Mouse (Mus musculus) heart, postnatal 36 days (tissue): ENCODE data around the gene Bysl. TPM values are rescaled to one million over a fixed set of nuclear protein-coding genes. Genes with fewer than 3 reads are reported as not detected.
"Not testable (repeated sequence)": the region's sequence is repeated elsewhere in the genome, so short reads cannot be mapped to it uniquely, and the experiment has no call there.

Experiments
- DNase-seq, 2 experiments: peaks; one replicate each; pipeline ENCODE4 v3.0.0; 2021 to 2022
- intact Hi-C: fragments of 180-260 bp; cut with DNase I; formaldehyde crosslinking; loops from one replicate; pipeline ENCODE4 v1.15.1; 2025
- total RNA-seq, 2 experiments: library from RNA; stranded (reverse); gene quantifications; 2 replicates each; pipeline ENCODE4 v1.2.3; 2021

Bysl gene
- total RNA-seq, 2 experiments from 2014 or later: 14.2 to 14.3 TPM

DNA sequence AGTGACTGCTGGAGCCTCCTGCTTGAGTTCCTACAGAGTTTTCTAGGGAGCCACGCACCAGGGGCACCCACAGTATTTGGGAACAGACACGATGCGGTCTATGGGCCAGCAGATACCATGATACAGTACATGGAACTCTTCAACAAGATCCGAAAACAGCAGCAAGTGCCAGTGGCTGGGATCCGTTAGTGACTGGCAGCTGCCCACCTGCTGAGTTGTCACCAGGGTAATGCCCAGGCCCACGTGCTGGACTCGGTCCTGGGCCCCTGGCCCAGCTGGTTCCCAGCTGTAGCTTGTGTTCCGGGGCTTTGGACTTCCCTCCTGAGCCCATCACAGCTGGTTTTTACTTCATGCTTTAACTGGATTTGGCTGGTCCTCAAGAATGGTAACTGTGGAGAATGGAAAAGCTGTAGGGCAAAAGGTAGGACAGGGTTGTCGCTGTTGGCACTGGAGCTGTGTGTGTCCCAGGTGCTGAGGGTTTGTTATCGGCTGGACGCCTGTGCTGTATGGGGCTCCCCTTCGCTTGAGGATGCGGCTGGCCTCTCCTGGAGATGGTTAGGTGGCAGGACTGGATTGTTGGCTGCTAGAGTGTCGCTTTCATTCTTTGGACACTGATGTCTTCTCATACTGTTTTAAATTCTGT is 11.7 kb upstream of the Bysl start:
- no peak for DNase-seq

DNA sequence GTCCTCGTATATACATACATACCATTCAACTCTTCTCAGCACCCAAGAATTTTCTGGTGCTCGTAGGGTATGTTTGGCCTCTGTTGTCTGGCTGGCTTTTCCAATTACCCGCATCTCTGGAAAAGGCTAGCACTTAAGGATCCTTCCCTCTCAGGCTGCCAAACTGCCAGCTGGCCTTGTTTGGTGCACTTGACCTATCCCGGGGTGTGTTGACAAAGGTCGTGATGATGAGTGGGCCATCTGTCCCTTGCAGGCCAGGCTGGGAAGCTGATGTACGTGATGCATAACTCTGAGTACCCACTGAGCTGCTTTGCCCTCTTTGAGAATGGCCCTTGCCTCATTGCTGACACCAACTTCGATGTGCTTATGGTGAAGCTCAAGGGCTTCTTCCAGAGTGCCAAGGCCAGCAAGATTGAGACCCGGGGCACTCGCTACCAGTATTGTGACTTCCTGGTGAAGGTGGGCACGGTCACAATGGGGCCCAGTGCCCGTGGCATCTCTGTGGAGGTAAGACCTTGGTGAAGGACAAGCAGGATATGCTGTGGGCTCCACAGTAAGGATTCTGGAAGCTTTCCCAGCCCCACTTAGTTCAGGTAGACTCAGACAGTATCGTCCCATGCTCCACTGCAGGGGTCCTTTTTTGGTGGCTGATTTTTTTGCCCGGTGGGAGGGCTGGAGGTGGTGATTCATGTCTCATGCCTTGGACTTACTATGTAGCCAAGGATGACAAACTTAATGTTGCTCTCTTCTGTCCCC is 7.4 kb upstream of the Bysl start:
- intact Hi-C loops: no loop called here

More for the DNA sequence above, 11.7 kb upstream of the Bysl start:
- intact Hi-C loops: no loop called here

DNA sequence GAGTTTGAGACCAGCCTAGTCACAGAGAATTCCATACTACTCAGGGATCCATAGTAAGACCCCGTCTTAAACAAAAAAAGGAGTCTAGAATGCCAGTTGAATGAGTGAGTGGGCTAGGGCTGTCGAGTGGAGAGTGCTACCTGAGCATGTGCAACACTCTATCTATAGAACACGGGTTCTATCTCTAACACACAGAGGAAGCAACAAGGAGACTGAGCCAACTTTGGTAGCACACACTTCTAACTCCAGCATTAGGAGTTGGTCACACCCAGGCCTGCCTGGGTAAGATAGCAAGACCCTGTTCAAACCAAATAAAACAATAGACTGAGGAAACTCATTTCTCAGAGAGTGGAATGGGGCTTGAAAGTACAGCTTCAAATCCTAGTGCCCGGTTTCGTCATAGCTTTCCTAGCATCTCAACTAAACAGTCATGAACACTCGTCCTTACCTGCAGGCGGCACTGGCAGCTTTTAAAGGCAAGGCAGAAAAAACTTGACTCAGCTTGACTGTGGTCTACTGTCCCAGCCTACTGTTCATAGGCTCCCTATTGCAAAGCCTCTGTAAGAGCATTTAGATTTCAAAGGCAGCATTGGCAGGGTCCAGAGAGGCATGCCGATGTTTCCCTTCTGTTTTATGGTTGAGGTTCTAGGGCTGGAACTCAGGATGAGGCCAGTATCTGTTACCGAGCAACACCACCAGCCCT is 6.5 kb upstream of the Bysl start:
- DNase-seq: no peak
- intact Hi-C loops: no loop called here

More for the DNA sequence above, 7.4 kb upstream of the Bysl start:
- DNase-seq: no peak

GRCm38 (mm10) chr17:47616652-47617051 is 5.4 kb upstream of the Bysl start:
- intact Hi-C loops: no loop called here
- DNase-seq: no peak

DNA sequence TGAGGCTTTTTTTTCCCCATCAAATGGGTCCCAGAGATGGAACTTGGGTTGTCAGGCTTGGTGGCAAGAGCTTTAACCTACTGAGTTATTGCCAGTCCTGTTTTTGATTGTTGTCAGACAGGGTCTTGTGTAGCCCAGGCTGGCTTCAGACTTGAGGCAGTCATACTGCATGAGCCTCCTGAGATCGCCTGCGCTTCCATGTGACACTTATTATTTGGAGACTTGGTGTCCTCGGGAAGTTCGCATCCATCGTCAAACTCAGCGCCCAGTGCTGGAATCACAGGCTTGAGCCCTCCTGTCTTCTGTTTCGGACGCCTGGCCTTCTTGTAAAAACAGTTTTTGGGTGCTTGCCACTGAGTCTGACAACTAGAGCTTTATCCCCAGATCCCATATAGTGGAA is 4.8 kb upstream of the Bysl start:
- intact Hi-C loops: no loop called here

GRCm38 (mm10) chr17:47614018-47614417 is 2.7 kb upstream of the Bysl start:
- DNase-seq: peak; percentile 21 to 54
- intact Hi-C loops: no loop called here

More for the DNA sequence above, 4.8 kb upstream of the Bysl start:
- no peak for DNase-seq

DNA sequence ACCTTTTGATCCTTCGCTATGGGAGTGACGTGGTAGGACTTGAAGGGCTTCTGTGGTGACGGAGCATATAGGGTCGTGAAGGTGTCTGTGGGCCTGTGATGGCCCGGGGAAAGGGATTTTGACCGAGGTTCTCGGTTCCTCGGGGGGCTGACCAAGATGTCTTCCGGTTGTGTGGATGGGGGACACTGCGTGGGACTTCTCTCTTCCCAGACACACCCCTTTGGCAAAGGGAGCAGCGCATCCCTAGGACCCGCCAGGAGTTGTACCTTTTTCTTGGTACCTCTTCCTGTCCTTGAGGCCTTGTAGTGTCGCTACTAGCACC is 330 bp upstream of the Bysl start:
- no peak for DNase-seq
- intact Hi-C loops: loop anchor here (1.0 to 2.0 kb wide), 4 partner anchors 15 to 243 kb away; partner anchors contain the start of gene Mrps10

DNA sequence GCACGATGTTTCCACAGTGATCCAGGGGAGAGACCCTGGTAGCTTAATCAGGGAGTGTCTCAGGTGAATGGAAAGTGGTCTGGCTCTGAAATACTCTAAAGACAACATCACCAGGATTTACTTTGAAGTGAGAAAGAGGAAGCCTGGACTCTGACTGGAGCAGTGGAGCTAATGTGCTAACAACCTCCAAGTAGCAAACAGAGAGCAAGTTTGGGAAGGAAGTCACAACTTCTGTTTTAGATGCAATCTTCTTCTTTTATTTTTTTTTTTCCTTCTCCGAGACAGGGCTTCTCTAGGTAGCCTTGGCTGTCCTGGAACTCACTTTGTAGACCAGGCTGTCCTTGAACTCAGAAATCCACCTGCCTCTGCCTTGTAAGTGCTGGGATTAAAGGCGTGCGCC is 2.1 kb downstream of the Bysl start:
- no peak for DNase-seq

DNA sequence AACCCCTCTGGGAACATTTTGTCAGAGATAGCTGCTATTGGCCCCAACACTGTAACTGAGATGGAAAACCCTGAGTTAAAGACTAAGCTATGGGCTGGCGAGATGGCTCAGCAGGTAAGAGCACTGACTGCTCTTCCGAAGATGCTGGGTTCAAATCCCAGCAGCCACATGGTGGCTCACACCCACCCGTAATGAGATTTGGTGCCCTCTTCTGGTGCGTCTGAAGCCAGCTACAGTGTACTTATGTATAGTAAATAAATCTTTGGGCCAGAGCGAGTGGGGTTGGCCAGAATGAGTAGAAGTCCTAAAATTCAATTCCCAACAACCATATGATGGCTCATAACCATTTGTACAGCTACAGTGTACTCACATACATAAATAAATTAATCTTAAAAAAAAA is 5.1 kb downstream of the Bysl start:
- DNase-seq: no peak

More for the DNA sequence above, 2.1 kb downstream of the Bysl start:
- intact Hi-C loops: no loop called here

DNA sequence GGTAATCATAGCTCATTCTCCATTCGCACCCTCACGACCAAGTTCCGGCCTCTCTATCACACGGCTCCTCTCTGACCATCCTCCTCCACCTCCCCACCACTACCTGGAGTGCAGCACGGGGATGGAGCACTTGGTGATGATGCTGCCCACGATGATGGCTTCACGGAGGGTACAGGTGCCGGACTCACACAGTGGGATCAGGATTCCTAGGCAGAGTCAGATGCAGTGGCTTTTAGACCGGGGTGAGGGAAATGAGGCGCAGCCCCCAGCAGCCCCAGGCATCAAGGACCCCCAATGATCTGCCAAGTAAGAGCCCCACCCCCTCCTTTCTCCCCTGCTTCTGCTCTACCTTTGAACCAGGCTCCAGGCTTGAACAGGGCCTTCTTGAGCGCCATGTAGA is 9.0 kb downstream of the Bysl start:
- DNase-seq: no peak
- intact Hi-C loops: no loop called here

More for the DNA sequence above, 5.1 kb downstream of the Bysl start:
- intact Hi-C loops: no loop called here

DNA sequence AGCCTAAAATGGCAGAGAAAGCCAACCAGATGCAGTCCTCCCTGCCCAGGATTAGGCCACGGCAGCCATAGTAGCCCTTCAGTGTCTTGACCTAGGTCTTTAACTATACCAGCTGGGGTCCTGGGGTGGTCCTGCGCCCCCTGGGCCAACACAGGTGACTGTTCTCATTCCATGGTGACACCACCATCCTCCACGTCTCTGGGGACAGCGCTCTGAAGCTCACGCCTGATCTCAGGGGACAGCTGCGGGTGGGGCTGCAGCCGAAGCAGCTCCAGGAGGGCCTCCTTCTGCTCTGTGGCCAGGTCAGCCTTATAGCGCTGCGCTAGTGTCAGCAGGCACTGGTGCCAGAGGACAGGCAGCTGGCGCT is 9.9 kb downstream of the Bysl start:
- no peak for DNase-seq
- intact Hi-C loops: no loop called here

DNA sequence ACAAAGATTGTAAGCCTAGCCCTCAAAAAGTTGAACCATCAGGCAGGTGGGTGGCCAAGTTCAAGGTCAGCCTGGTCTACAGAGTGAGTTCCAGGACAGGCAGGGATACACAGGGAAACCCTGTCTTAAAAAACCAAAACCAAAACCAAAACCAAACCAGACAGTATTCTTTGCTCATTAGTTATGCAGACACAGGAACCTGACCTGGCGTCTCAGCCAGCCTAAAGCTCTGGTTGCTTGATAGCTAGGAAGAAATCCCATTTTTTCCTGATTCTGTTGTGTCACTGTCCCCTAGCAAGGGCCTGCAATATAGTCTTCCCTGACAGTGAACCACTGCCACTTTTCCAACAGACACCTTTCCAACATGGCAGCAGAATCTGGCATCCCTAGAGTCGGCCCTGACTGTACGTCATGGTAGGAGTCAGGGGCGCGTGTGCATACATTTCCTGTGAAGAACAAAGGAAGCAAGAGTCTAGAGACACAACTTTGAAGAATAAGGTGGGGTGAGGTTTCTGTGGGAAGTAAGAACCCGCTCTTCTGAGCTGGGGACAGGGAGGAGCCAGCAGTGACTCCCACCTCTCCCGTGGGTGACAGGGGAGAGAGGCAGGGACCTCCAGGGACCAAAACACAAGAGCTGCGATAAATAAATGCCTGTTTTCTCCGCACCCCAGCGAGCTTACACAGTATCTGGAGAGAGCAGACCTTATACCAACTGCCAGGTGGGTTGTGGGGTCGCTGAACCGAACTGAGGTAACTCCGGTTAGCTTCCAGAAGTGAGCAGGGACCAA is 10.5 kb downstream of the Bysl start:
- intact Hi-C loops: no loop called here
- DNase-seq: no peak

DNA sequence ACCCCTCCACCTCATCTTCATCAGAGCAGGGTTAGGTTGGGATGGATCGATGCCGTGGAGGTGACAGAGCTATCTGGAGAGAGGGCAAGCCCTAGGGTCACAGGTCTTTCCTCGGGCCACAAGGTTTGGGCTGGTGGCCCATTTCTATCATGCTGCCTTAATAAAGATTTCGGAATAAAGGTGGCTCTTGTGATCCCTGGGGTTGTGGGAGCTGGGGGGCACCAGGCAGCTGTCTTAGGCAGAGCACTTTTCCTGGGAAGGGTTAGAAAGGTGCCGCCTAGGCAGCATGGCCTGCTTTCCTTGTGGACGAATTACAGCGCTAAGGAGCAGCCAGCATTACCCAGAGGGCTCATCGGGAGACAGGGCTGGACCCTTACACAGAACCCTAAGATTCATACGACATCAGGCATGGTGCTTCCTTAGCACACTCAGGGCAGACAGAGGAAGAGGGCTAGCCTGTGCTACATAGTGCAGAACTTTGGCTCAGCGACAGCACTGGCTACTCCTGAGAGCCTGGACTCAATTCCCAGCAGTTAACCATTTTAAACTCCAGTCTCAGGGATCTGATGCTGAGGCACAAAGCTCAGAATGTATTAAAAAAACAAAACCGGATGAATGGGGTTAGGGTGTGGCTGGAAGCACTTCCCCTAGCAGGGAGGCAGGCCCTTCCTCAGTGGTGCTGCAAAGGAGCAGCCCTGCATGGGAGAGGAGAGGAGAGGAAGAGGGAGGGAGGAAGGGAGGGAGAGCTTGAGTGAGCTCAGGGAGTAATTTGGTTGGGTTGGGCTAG is 11.6 kb downstream of the Bysl start:
- peak in 1 of 2 experiments; percentile 27 for DNase-seq
- intact Hi-C loops: no loop called here

DNA sequence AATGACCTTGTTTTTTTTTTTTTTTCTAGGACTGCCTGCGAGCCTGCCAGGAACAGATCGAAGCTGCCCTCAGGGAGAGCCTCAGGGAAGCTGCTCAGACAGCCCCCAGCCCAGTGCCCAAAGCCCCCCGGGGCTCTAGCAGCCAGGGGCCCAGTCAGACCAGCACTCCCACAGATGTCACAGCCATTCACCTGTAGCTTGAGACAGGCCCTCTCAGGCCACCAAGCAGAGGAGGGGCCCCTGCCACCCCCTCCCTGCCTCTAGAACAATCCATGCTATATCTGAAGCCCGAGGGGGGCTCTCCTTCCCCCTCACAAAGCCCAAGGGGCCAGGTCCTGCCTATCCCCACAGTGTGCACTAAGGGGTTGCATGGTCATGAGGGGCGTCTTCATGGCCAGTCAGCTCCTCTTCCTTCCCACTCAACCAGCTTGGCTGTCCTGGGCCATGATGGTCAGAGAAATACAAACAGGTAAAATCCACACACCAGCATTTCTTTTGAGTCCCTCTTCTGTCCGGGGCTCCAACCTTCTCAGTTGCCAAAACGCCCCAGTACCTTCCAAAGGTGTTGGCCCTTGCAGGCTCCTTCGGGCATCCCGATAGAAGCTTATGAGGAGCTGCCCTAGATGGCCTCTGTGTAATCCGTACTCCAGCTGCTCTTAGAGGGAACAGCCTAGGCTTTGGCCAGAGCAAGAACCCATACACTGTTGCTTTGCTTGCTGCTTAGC is 12.6 kb downstream of the Bysl start:
- intact Hi-C loops: not testable (repeated sequence)

DNA sequence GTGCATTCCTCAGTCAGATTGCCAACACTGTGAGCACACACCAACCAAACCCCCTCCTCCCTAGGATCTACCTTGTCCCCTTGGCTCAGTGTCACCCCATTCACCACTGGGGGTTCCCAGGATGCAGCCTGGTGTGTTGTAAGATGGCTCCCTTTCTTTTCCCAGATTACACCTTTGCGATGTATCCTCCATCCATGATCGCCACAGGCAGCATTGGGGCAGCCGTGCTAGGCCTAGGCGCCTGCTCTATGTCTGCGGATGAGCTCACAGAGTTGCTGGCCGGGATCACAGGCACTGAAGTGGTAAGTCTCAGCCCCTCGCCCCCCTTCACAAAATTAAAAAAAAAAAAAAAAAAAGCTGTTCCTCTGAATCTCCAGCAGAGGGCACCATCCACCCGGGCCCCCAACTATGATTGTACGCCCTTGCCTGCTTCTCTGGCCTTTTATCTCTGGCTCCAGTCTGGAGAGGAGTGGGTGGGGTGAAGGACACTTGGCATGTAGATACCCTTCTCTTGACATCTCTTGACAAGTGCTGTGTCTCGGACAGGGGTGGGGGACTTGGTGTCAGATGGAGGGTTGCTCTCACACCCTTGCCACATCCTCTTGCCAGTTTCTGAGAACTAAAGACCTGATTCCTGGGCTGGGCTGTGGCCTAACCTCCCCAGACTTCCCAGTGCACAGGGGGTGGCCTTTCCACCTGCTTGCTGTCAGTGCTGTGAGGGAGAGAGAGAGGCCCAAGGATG is 13.3 kb downstream of the Bysl start:
- intact Hi-C loops: loop anchor here (2.0 kb wide), 1 partner anchor 13 kb away; the partner anchor contains the start of genes Bysl, Gm20517 and Med20

More for the DNA sequence above, 12.6 kb downstream of the Bysl start:
- peak in 1 of 2 experiments; percentile 13 for DNase-seq

DNA sequence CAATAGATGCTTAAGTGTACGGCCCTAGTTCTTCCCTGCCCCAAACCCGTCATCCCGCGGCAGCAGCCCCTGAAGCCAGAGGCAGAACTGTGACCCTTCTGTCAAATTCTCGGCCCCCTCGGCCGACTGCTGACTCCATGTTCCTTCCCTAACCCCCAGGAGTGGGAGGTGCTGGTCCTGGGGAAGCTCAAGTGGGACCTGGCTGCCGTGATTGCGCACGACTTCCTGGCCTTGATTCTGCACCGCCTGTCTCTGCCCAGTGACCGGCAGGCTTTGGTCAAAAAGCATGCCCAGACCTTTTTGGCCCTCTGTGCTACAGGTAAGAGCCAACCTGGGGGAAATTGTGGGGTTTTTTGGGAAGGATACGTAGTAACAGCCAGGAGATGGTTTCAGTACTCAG is 14.0 kb downstream of the Bysl start:
- intact Hi-C loops: loop anchor here (2.0 kb wide), 1 partner anchor 14 kb away; the partner anchor contains the start of genes Bysl, Gm20517 and Med20
- peak in 1 of 2 experiments; percentile 19 for DNase-seq

More for the DNA sequence above, 13.3 kb downstream of the Bysl start:
- DNase-seq: peak in 1 of 2 experiments; percentile 42

- peak in 1 of 2 experiments; percentile 26 for DNase-seq
- intact Hi-C loops: loop anchor here (2.0 kb wide), 1 partner anchor 14 kb away; the partner anchor contains the start of genes Bysl, Gm20517 and Med20
Observed at GRCm38 (mm10) chr17:47596839-47597164, 14.5 kb downstream of the Bysl start.

DNA sequence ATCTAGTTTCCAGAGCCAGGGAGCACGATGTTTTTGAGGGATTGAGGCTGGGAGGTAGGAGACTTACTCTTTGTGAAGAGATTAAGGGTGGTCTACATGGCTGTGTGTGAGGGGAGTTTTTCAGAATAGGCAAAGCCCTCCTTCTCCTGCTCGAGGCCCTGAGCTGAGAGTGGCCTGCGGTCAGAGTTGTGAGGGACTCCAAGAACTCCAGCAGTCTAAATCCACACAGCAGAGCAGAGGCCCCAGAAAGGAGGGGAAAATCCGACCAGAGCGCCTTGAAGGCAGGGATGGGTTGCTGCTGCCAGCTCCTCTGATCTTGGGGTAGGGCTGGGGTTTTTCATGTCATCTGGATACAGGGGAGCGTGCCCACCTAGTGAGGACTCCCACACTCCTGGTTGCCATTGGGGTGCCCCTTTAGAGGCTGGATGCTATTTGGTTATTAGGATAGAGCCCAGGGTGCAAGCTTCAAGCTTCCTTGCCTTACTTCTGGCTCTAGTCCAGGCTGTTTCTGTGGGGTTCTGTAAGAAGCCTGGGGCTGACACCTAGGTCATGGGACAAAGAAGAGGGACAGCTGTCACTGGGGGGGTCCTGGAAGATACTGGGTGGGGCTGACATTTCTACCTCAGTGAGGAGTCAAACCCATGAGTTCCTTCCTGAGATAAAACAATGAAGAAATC is 15.0 kb downstream of the Bysl start:
- DNase-seq: no peak
- intact Hi-C loops: loop anchor here (2.0 kb wide), 1 partner anchor 15 kb away; the partner anchor contains the start of genes Bysl, Gm20517 and Med20
